Mouse (Mus musculus) CH12.LX (cell line): ENCODE measurements around the gene Mgll. TPM values are rescaled to one million over a fixed set of nuclear protein-coding genes. Genes with fewer than 3 reads are reported as not detected.
A peak's percentile ranks its signal among the peaks of the same experiment; 100 is the strongest.

Experiments used
- DNase-seq: peaks from one replicate; pipeline ENCODE4 v3.0.0-alpha.2; 2013; ENCODE audit errors: extremely low read depth
- H3K27ac ChIP-seq: 2 replicates; pipeline ENCODE4 v1.5.1; 2012; ENCODE audit warnings: low read depth, mild to moderate bottlenecking, control low read depth, moderate library complexity; ENCODE audit not compliant: insufficient read depth
- H3K27me3 ChIP-seq: replicated peaks from 2 replicates; pipeline ENCODE3; 2012; ENCODE audit warnings: inconsistent platforms
- H3K36me3 ChIP-seq, 2 experiments: replicated peaks in 1 of 2; 2 replicates each; pipeline versions ENCODE3 to v1.6.1; 2012; ENCODE audit warnings: inconsistent platforms in 1 of 2, low read length in 1 of 2, mild to moderate bottlenecking in 1 of 2, mixed read lengths in 1 of 2, moderate library complexity in 1 of 2; ENCODE audit not compliant: control insufficient read depth in 1 of 2, insufficient read depth in 1 of 2
- H3K4me1 ChIP-seq, 2 experiments: 2 replicates each; pipeline ENCODE4 v1.6.1; 2012; ENCODE audit warnings: inconsistent platforms in 1 of 2, moderate library complexity in 1 of 2; ENCODE audit not compliant: insufficient read depth in 2 of 2, control insufficient read depth in 1 of 2
- H3K4me2 ChIP-seq: 2 replicates; pipeline ENCODE4 v1.6.1; 2012; ENCODE audit warnings: low read depth, mild to moderate bottlenecking, control low read depth; ENCODE audit not compliant: poor library complexity, insufficient read depth, severe bottlenecking
- H3K4me3 ChIP-seq, 3 experiments: fragments of 150-350 bp in 1 of 3; sonication (generic) in 1 of 3; replicated peaks in 1 of 3; 2 replicates each; pipeline versions ENCODE3 to v1.5.1; 2011 to 2012; ENCODE audit warnings: low read depth in 2 of 3, low read length in 2 of 3, mild to moderate bottlenecking in 2 of 3, moderate library complexity in 2 of 3, control low read depth in 1 of 3, improper control_type of control experiment in 1 of 3, inconsistent platforms in 1 of 3, mixed read lengths in 1 of 3; ENCODE audit not compliant: poor library complexity in 1 of 3
- H3K79me2 ChIP-seq: replicated peaks from 2 replicates; pipeline ENCODE4 v1.6.1; 2012; ENCODE audit warnings: mild to moderate bottlenecking, moderate library complexity; ENCODE audit not compliant: control insufficient read depth, poor library complexity, insufficient read depth, severe bottlenecking; ENCODE audit errors: extremely low read depth
- H3K9ac ChIP-seq: 2 replicates; pipeline ENCODE4 v1.6.1; 2012; ENCODE audit warnings: low read depth, mild to moderate bottlenecking, control low read depth, moderate library complexity; ENCODE audit not compliant: insufficient read depth
- H3K9me3 ChIP-seq: replicated peaks from 2 replicates; pipeline ENCODE3; 2012; ENCODE audit warnings: low read length, inconsistent platforms, mixed read lengths
- BHLHE40 ChIP-seq: IDR thresholded peaks from 2 replicates; pipeline ENCODE4 v1.6.1; 2011; ENCODE audit warnings: mild to moderate bottlenecking, low read depth, low read length, improper control_type of control experiment
- ETS1 ChIP-seq: conservative IDR thresholded peaks from 2 replicates; pipeline ENCODE4 v1.6.1; 2012; ENCODE audit warnings: low read depth, mild to moderate bottlenecking, inconsistent platforms, low read length, improper control_type of control experiment, moderate library complexity
- GABPA ChIP-seq: IDR thresholded peaks from 2 replicates; pipeline ENCODE4 v1.6.1; 2012; ENCODE audit warnings: low read depth, low read length, improper control_type of control experiment, inconsistent platforms; ENCODE audit not compliant: insufficient replicate concordance
- HCFC1 ChIP-seq: IDR thresholded peaks from 2 replicates; pipeline ENCODE4 v1.6.1; 2012; ENCODE audit warnings: low read depth, mild to moderate bottlenecking, inconsistent platforms, low read length, improper control_type of control experiment
- JUND ChIP-seq: conservative IDR thresholded peaks from 2 replicates; pipeline ENCODE4 v1.6.1; 2011; ENCODE audit warnings: low read depth, low read length, improper control_type of control experiment
- MEF2A ChIP-seq: IDR thresholded peaks from 2 replicates; pipeline ENCODE4 v1.6.1; 2014; ENCODE audit warnings: low read depth, mild to moderate bottlenecking, inconsistent platforms, low read length, improper control_type of control experiment, borderline replicate concordance
- NELFE ChIP-seq: IDR thresholded peaks from 2 replicates; pipeline ENCODE4 v1.6.1; 2011; ENCODE audit warnings: low read depth, low read length, improper control_type of control experiment
- POLR2A ChIP-seq: IDR thresholded peaks from 2 replicates; pipeline ENCODE4 v1.6.1; 2011; ENCODE audit warnings: low read depth, mild to moderate bottlenecking, improper control_type of control experiment, low read length
- POLR2AphosphoS2 ChIP-seq: IDR thresholded peaks from 2 replicates; pipeline ENCODE4 v1.6.1; 2011; ENCODE audit warnings: low read depth, low read length, improper control_type of control experiment
- RCOR1 ChIP-seq: conservative IDR thresholded peaks from 2 replicates; pipeline ENCODE4 v1.6.1; 2012; ENCODE audit warnings: low read depth, mild to moderate bottlenecking, inconsistent platforms, low read length, improper control_type of control experiment
- SIN3A ChIP-seq: IDR thresholded peaks from 2 replicates; pipeline ENCODE4 v1.6.1; 2012; ENCODE audit warnings: low read length, improper control_type of control experiment, inconsistent platforms
- SMC3 ChIP-seq: IDR thresholded peaks from 2 replicates; pipeline ENCODE4 v1.6.1; 2011; ENCODE audit warnings: low read depth, low read length, improper control_type of control experiment
- TBP ChIP-seq: conservative IDR thresholded peaks from 2 replicates; pipeline ENCODE4 v1.6.1; 2011; ENCODE audit warnings: low read depth, low read length, improper control_type of control experiment
- TCF12 ChIP-seq: IDR thresholded peaks from 2 replicates; pipeline ENCODE4 v1.6.1; 2014; ENCODE audit warnings: low read depth, mild to moderate bottlenecking, inconsistent platforms, low read length, improper control_type of control experiment
- UBTF ChIP-seq: IDR thresholded peaks from 2 replicates; pipeline ENCODE4 v1.6.1; 2012; ENCODE audit warnings: low read depth, mild to moderate bottlenecking, inconsistent platforms, low read length, improper control_type of control experiment, moderate library complexity
- ZC3H11A ChIP-seq: IDR thresholded peaks from 2 replicates; pipeline ENCODE4 v1.6.1; 2012; ENCODE audit warnings: low read depth, mild to moderate bottlenecking, inconsistent platforms, low read length, improper control_type of control experiment
- ZKSCAN1 ChIP-seq: IDR thresholded peaks from 2 replicates; pipeline ENCODE4 v1.6.1; 2012; ENCODE audit warnings: low read depth, inconsistent platforms, low read length, improper control_type of control experiment, borderline replicate concordance
- ZMIZ1 ChIP-seq: IDR thresholded peaks from 2 replicates; pipeline ENCODE4 v1.6.1; 2012; ENCODE audit warnings: low read depth, mild to moderate bottlenecking, inconsistent platforms, low read length, improper control_type of control experiment
- ZNF384 ChIP-seq: IDR thresholded peaks from 2 replicates; pipeline ENCODE4 v1.6.1; 2012; ENCODE audit warnings: low read depth, low read length, improper control_type of control experiment, inconsistent platforms
- dilution Hi-C: fragments of 300-500 bp; cut with MboI; formaldehyde crosslinking; loops from 2 replicates; pipeline ENCODE4 v1.14.3; 2020; ENCODE audit warnings: low sequenced_read_pairs; ENCODE audit not compliant: extremely low pct_unique_long_range_greater_than_20kb, extremely low pct_ligation_motif_present
- in situ Hi-C: fragments of 300-500 bp; cut with MboI; formaldehyde crosslinking; loops from 3 replicates; pipeline ENCODE4 v1.14.3; 2019; ENCODE audit warnings: low sequenced_read_pairs, low pct_ligation_motif_present, low pct_unique_long_range_greater_than_20kb, mixed read lengths
- polyA plus RNA-seq: library from polyadenylated mRNA; unstranded; fragments of >175 nt; gene quantifications from 2 replicates; pipeline ENCODE4 v1.2.1, GENCODE M21; 2012; ENCODE audit warnings: low read depth; ENCODE audit not compliant: insufficient read length
- total RNA-seq, 2 experiments: library from RNA; depleted of rRNA; stranded (reverse); fragments of 300-350 nt in 1 of 2; fragments of >200 nt in 1 of 2; gene quantifications; 2 replicates each; pipeline ENCODE4 v1.2.3; 2012 to 2014

Mgll gene
- total and polyA plus RNA-seq, 3 experiments: 60.8 to 81.1 (median 76.5) TPM

- peaks cover 45% of the 10 kb centered on the region for H3K79me2 ChIP-seq
- H3K36me3 ChIP-seq: peaks cover 55 to 88% of the 10 kb centered on the region in 2 experiments
- 0 out of 2 replicates have a peak, but pooled peaks have one; percentile 11 for TF ChIP-seq POLR2A
- no peak for TF ChIP-seq HCFC1
- TF ChIP-seq, all 38 proteins: peak for 1
- H3K9me3 ChIP-seq: no peaks in the 10 kb centered on the region
- no peaks in the 10 kb centered on the region for H3K27me3 ChIP-seq
- dilution Hi-C loops (no loop called here), in situ Hi-C loops (no loop called here)
- no peak overlapping the region for H3K9ac ChIP-seq
- no peak overlapping the region for H3K4me2 ChIP-seq
- no peak overlapping the region for H3K27ac ChIP-seq
- no peak overlapping the region for H3K4me3 ChIP-seq
- peaks cover 23 to 67% of the 10 kb centered on the region in 2 experiments for H3K4me1 ChIP-seq
- no peak for DNase-seq
Measured at GRCm38 (mm10) chr6:88787496-88787895, 63.3 kb downstream of the Mgll start.

- no peaks in the 10 kb centered on the region for H3K27me3 ChIP-seq
- no peak overlapping the region for H3K9ac ChIP-seq
- no peaks in the 10 kb centered on the region for H3K9me3 ChIP-seq
- no peak for DNase-seq
- H3K4me3 ChIP-seq: no peak overlapping the region
- in situ Hi-C loops: no loop called here
- no peak overlapping the region for H3K4me2 ChIP-seq
- H3K79me2 ChIP-seq: peaks cover 46% of the 10 kb centered on the region
- no peak for TF ChIP-seq BHLHE40
- TF ChIP-seq ETS1: no peak
- no peak for TF ChIP-seq SIN3A
- no peak for TF ChIP-seq JUND
- TF ChIP-seq TCF12: no peak
- no peak for TF ChIP-seq RCOR1
- TF ChIP-seq MEF2A: no peak
- no peak for TF ChIP-seq SMC3
- no peak for TF ChIP-seq GABPA
- no peak for TF ChIP-seq TBP
- H3K27ac ChIP-seq: 0 out of 2 replicates have a peak overlapping the region, but pooled peaks have one; percentile 2
- H3K36me3 ChIP-seq: peaks cover 54 to 90% of the 10 kb centered on the region in 2 experiments
- dilution Hi-C loops: no loop called here
- H3K4me1 ChIP-seq: peaks cover 19 to 67% of the 10 kb centered on the region in 2 experiments
Measured at GRCm38 (mm10) chr6:88788219-88788618, 64.0 kb downstream of the Mgll start.

GRCm38 (mm10) chr6:88791299-88791698 lies 67.1 kb downstream of the Mgll start:
- no peak overlapping the region for H3K4me3 ChIP-seq
- no peaks in the 10 kb centered on the region for H3K27me3 ChIP-seq
- H3K27ac ChIP-seq: no peak overlapping the region
- dilution Hi-C loops: no loop called here
- DNase-seq: no peak
- no peaks in the 10 kb centered on the region for H3K9me3 ChIP-seq
- no peak overlapping the region for H3K9ac ChIP-seq
- in situ Hi-C loops: no loop called here
- peaks cover 3 to 48% of the 10 kb centered on the region in 2 experiments; a peak in 3 of 4 replicates for H3K4me1 ChIP-seq
- peaks cover 30 to 87% of the 10 kb centered on the region in 2 experiments for H3K36me3 ChIP-seq
- H3K79me2 ChIP-seq: peaks cover 59% of the 10 kb centered on the region
- TF ChIP-seq UBTF (no peak), ZMIZ1 (no peak), POLR2AphosphoS2 (no peak), ZKSCAN1 (no peak), NELFE (no peak), ZNF384 (no peak), ZC3H11A (no peak)
- no peak overlapping the region for H3K4me2 ChIP-seq
